Mouse (Mus musculus): ENCODE data around the gene Mtf1. TPM values are rescaled to one million over a fixed set of nuclear protein-coding genes. Genes with fewer than 3 reads are reported as not detected.

Gene Mtf1
- 10 to 100 TPM; 11.1 to 12.1 TPM for total RNA-seq (2021)
- long read RNA-seq, experiment 1, full-length matches to known transcripts, result 12 of 21 reads
- long read RNA-seq, experiment 1, partial matches to known transcripts, result 3 of 21 reads
- long read RNA-seq, experiment 1, other reads (novel, unspliced or antisense), result 6 of 21 reads
- long read RNA-seq, experiment 2, full-length matches to known transcripts, result 7 of 15 reads
- long read RNA-seq, experiment 2, partial matches to known transcripts, result 2 of 15 reads
- long read RNA-seq, experiment 2, other reads (novel, unspliced or antisense), result 6 of 15 reads

GRCm38 (mm10) chr4:124801552-124802308 lies at the start of gene Mtf1:
Mtf1 (plus strand) TSS chr4:124802104.
- peak; percentile 86 for DNase-seq (ENCODE audit: low spot score)

GRCm38 (mm10) chr4:124752281-124753199 lies 49.4 kb upstream of the Mtf1 start:
- DNase-seq (ENCODE audit: low spot score), result no peak

GRCm38 (mm10) chr4:124755526-124755925 lies 46.4 kb upstream of the Mtf1 start:
- DNase-seq (ENCODE audit: low spot score), result no peak

- DNase-seq (ENCODE audit: low spot score), result peak; percentile 25
These were observed 42.5 kb upstream of the Mtf1 start for GRCm38 (mm10) chr4:124759305-124759811.

- no peak for DNase-seq (ENCODE audit: low spot score)
These were observed 40.7 kb upstream of the Mtf1 start for GRCm38 (mm10) chr4:124761201-124761600.

GRCm38 (mm10) chr4:124762858-124763452 lies 38.9 kb upstream of the Mtf1 start:
- no peak for DNase-seq (ENCODE audit: low spot score)

GRCm38 (mm10) chr4:124765802-124766565 lies 35.9 kb upstream of the Mtf1 start:
- peak; percentile 17 for DNase-seq (ENCODE audit: low spot score)

- no peak for DNase-seq (ENCODE audit: low spot score)
These were observed 35.4 kb upstream of the Mtf1 start for GRCm38 (mm10) chr4:124766566-124766940.

- DNase-seq (ENCODE audit: low spot score), result no peak
These were observed 32.8 kb upstream of the Mtf1 start for GRCm38 (mm10) chr4:124768963-124769591.

- no peak for DNase-seq (ENCODE audit: low spot score)
These were observed 31.3 kb upstream of the Mtf1 start for GRCm38 (mm10) chr4:124770624-124771023.

GRCm38 (mm10) chr4:124772125-124772524 lies 29.8 kb upstream of the Mtf1 start:
- DNase-seq (ENCODE audit: low spot score), result no peak

- DNase-seq (ENCODE audit: low spot score), result no peak
These were observed 28.5 kb upstream of the Mtf1 start for GRCm38 (mm10) chr4:124773449-124773848.

GRCm38 (mm10) chr4:124773995-124774394 lies 27.9 kb upstream of the Mtf1 start:
- DNase-seq (ENCODE audit: low spot score), result no peak

GRCm38 (mm10) chr4:124774429-124774828 lies 27.5 kb upstream of the Mtf1 start:
- DNase-seq (ENCODE audit: low spot score), result no peak

GRCm38 (mm10) chr4:124781361-124781760 lies 20.5 kb upstream of the Mtf1 start:
- DNase-seq (ENCODE audit: low spot score), result no peak

GRCm38 (mm10) chr4:124782395-124782794 lies 19.5 kb upstream of the Mtf1 start:
- no peak for DNase-seq (ENCODE audit: low spot score)

- DNase-seq (ENCODE audit: low spot score), result no peak
These were observed 18.0 kb upstream of the Mtf1 start for GRCm38 (mm10) chr4:124783937-124784336.

GRCm38 (mm10) chr4:124790013-124790412 lies 11.9 kb upstream of the Mtf1 start:
- DNase-seq (ENCODE audit: low spot score), result no peak

GRCm38 (mm10) chr4:124792114-124792513 lies 9.8 kb upstream of the Mtf1 start:
- DNase-seq (ENCODE audit: low spot score), result no peak

- DNase-seq (ENCODE audit: low spot score), result no peak
These were observed 5.8 kb upstream of the Mtf1 start for GRCm38 (mm10) chr4:124796141-124796540.
